Mouse (Mus musculus): ENCODE measurements at regions not wholly inside any gene's neighbourhood (a gene's known extent, or its start where the extent isn't known, plus 50 kb on each side); places are given as distances from the start of the nearest gene placed in this dataset.

DNA sequence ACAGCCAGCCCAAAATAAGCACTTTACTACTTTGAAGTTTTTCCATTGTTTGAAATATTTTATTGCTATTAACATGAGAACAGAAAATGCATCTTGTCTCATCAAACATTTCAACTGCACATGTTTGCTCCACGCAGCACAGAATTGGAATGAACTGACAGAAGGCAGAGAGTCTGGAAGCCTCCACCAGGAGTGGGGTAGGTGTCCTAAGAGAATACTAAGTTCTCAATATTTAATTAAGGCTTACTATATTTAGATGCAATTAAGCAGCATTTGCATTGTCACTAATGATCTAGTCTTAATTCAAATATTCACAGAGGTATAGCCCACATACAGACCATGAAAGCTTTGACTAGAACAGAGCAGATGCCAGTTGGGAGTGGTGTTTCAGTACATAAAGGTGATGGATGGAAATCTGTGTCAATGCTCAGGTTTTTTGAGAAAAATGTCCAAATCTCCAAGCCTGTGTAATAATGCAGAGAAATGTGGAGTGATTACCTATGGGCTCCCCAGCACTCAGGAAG lies 491.2 kb downstream of the Tm4sf1 start:
- TF ChIP-seq ZC3H11A (IDR thresholded peaks at IDR 0.05; ENCODE audit: borderline replicate concordance, low read depth, low read length) (no peak), MAFK (IDR thresholded peaks at IDR 0.05; ENCODE audit: insufficient read depth, low read depth, low read length) (no peak)

All from ES-E14 (cell line).